Mouse (Mus musculus): ENCODE measurements around the gene Gm45208.

DNA sequence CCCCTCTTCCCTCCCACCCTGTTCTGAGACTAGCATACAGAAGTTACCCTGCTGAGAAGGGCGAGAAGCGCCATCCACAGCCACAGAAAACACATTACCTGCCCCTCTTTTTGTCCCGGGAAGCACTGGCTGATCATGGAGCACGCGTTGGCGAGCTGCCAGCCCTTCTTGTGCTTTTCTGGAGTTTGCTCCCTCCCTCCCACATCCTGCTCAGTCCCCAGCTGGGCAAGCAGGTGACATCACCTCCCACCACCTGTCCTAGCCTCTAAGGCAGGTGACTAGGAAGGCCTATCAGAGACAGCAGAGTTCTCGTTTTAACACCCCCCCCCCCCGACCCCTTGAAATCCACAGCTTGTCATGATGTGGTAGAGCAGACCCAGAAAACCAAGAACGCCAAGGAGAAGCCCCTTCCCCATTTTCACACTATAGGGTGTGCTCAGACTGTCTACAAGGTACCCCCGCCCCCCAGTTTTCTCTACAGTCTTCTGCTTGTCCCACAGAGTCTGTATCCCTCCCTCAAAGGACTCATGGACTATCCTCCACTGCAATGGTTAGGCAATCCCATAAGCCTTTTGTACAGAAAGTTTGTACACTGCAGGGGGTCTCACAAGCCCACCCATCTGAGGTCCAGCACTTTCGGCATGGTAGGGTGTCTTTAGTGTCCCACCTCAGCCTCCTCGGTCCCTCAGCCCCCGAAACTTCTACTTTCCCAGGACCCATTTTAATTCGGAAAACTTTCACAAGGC is 17.5 kb downstream of the Gm45208 start:
- TF ChIP-seq USF1 (IDR thresholded peaks at IDR 0.05; ENCODE audit: low read depth) (no peak), CTCF (IDR thresholded peaks at IDR 0.05; ENCODE audit: control insufficient read depth, insufficient read depth, insufficient read length) (no peak), CEBPB (IDR thresholded peaks at IDR 0.05; ENCODE audit: low read depth) (no peak), MYOG (IDR thresholded peaks at IDR 0.05; ENCODE audit: control insufficient read depth, extremely low read depth, insufficient read length) (no peak)
